Mouse (Mus musculus) lung, postnatal 4 days (tissue): Measurements from ENCODE around the gene Nufip2.

ENCODE experiments used
- DNase-seq, 2 experiments: peaks; one replicate each; pipeline ENCODE4 v3.0.0; 2021

Gene Nufip2

DNA sequence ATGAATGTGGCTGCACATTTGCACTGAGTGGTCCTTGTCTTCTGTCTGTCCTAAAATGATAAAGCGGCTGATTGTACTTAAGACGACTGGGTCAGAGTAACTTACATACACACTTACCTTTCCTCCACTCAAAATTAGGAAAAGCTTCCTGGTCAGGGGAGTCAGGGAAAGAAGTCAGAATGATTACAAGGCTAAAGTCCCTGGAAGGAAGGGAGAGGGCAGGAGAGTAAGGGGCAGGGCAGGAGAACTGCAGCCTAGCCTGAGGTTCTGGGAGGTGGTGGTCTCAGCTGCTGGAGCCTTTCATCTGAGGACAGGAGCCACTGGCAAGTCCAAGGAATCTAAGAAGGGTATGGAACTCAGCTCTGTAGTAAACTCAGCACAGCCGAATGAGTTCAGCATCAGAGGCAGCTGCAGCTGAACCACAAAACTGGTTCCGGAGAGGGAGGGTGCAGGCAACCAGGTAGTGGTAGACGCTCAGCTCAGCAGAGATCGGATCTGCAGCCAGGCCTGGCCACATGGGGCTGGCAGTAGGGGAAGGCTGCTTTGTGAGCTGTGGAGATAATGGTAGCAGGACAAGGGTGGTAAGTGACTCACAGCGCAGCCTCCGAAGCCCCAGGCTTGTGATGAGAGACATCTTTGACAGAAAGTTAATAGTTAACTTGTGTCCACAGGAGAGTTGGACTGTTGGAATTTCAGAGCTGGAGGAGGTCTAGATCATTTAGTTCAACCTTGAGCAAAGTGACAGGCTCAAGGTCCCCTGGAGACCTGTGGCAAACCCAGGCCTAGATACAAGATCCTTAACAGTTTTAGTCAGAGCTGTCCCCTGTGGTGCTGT is 86.1 kb downstream of the Nufip2 start:
- no peak for DNase-seq

DNA sequence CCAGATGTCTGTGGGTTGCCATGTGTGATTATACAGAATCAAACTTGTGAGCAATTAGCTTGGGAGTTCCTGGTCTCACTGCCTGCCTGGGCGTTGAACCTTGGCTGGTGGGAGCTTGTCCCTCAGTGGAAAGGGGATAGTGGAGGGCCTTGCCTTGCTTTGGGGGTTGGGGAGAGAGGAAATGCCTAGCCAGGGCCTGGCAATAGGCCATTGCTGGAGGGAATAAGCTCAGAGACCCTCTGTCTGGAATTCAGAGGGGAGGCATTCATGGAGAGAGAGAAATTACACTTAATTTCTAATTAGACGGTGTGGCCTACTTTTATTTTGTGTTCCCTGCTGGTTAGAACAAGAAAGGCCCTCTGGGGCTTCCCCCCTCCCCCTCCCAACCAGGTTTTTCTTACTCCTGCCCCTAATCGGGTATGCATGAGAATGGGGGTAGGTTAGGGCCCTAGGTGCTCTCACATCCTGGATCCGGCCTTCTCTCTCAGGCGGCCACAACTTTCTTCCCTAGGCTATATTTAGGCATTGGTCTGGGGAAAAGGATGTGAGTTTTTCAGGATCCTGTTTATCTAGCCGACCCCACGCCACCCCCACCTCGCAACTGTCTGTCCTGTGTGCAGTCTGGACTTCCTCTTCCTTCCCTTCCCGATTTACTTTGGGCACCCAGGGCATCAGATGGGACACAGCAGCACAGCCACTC is 89.9 kb downstream of the Nufip2 start:
- DNase-seq, result peak; percentile 58 to 76

DNA sequence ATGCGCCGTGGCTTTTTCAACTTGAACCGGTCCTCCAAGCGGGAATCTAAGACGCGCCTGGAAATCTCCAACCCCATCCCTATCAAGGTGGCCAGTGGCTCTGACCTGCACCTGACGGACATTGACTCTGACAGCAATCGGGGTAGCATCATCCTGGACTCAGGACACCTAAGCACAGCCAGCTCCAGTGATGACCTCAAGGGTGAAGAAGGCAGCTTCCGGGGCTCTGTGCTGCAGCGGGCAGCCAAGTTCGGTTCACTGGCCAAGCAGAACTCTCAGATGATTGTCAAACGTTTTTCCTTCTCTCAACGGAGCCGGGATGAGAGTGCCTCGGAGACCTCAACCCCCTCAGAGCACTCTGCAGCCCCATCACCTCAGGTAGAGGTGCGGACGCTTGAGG is 91.5 kb downstream of the Nufip2 start:
- DNase-seq, result no peak

DNA sequence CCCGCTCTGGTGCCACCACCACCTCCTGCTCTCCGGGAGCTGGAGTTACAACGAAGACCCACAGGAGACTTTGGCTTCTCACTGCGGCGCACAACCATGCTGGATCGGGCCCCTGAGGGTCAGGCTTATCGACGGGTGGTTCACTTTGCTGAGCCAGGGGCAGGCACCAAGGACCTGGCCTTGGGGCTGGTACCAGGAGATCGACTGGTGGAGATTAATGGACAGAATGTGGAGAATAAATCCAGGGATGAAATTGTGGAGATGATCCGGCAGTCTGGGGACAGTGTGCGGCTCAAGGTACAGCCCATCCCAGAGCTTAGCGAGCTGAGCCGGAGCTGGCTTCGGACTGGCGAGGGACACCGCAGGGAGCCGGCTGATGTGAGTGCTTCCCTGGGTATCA is 92.0 kb downstream of the Nufip2 start:
- no peak for DNase-seq

DNA sequence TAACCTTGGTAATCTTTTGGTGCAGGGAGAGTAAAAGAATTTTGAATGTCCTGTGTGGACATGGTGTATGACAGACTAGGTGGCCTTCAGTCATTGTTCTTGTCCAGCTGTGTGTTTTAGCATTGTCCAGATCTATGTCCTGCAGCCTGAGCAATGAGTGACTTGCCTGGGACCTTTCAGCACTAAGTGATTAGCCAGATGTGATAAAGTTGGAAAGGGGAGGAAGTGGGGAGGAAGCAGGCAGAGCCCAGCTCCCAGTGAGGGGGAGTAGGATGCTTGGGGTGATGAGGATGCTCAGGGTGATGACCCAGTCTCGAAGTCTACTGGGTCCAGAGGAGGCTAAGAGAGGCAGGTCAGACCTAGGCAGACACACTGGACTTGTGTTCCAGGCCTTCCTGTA is 93.3 kb downstream of the Nufip2 start:
- DNase-seq, result no peak

DNA sequence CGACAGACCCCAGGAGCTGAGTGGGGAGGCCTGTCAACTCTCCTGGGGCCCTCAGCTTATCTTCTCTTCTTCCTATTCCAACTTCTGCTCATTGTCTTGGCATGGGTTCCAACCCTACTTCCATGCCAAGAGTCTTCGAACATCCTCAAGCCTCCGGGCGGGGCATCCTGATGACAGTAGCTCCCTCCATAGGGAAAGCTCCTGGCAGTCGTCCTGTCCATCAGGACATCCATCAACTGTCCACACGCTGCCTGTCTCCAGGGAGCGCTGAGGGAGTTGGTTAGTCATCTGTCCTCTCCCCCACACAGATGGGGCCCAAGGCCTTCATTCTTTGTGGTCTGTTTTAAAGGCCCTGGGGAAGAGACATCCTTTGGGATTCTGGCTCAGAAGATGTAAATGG is 95.1 kb downstream of the Nufip2 start:
- peak; percentile 67 to 82 for DNase-seq

DNA sequence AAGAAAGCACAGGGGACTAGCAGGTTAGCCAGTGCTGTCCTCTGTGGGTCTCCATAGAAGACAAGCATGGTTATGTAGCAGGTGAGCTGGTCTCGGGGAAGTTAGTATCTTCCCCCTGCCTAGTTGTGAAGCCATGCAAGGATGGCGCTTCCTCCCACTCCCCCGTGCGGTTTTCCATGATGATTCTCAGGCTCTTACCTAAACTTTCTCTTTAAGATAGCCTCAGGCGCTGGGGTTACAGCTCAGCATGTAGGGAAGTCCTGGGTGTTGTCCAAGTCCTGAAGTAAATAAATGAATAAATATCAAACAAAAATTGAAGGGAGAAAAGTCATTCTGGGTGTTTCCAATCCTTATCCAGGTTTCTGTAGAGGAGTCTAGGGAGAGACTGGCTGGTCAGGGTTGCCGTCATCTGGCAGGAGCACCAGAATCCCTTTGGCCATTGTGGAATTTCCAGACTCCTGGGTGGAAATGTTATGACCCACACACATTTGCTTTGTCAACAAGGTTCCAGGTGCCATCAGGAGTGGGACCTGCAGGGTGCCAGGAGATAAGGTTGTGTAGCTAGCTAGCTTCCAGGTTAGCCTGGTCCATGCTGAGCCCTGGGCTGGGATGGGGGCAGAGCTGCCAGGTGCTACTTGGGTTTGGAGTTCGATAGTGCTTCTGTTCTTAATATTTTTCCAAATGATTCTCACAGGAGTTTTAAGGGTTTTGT is 96.3 kb downstream of the Nufip2 start:
- peak in 1 of 2 experiments; percentile 16 for DNase-seq

DNA sequence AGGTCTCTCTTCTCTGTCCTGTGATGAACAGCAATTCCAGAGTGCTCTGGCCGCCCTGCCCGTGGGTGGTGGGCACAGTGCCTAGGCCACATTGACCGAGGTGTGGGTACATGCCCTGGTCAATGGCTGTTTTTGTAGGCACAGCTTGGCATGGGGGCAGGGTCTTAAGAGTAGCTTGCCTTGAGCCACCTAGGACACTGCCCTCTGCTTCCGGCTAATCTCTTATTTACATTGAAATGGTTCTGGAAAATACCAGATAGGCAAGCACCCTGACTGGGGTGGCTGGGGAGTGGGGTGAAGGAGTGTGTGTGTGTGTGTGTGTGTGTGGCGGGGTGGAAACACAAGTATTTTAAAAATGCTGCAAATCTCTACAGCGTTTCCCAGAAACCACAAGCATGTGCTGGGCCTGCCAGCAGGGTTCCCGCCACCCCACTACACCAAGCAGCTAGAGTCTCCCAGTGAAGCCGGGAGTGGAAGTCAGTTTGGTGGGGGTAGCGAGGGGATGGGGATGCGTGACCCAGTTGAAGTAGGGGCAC is 97.3 kb downstream of the Nufip2 start:
- peak; percentile 52 to 74 for DNase-seq

DNA sequence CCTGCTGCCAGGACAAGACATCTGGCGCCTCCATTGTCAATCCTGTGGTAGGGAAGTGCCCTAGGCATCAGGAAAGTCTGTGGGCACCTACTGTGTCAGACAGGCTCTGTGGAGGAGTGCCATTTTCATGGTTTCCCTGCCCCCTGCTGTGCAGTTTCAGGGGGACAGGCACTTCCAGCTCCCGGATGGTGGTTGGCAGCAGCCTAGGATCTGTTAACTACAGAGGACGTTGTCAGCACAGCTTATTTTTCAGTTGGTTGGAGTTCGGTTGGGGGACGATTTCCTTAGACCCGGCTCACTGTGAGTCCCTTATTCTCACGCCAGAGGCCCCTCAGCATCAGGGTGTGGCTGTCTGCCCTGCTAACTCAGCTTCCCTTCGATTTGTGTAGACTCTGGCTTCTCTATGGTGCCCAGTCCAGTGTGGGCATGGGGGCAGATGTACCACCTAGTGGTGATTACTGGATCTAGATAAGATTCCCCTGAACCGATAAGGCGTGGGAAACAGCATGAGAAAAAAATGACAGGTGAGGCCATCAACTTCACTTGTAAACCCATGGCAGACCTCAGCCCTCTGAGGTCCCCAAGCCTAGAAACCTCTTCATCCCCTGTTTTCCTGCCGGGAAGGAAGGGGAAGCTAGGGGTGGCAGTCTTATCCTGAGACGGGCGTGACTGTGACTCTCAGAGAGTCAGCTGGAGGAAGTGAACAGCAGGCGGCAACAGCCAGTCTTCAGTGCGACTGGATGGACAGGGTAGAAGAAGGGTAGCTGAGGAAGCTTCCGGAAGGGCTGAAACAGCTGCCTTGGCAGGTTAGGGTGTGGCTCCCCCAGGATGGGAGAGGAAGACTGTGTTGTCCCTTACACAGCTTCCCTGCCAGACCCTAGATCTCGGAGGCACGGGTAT is 98.0 kb downstream of the Nufip2 start:
- DNase-seq, result peak; percentile 75 to 76

DNA sequence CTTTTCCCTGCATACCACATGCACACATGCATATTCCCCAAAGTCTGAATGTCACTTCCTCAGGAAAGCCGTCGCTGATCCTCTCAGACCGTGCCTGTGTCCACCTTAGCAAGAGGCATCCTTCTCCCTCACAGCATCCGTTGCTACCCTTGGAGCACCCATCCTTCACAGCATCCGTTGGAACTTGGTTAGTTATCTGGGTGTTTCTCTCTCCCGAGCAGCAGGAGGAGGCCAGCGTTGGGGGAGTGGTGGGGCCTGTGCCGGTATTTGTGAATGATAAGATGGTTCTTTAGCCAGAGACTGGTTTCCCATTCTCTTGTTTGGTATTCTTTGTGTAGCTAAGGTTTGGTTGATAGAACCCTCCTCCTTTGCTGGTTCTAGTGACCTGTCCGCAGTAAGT is 98.9 kb downstream of the Nufip2 start:
- DNase-seq, result peak in 1 of 2 experiments; percentile 18

DNA sequence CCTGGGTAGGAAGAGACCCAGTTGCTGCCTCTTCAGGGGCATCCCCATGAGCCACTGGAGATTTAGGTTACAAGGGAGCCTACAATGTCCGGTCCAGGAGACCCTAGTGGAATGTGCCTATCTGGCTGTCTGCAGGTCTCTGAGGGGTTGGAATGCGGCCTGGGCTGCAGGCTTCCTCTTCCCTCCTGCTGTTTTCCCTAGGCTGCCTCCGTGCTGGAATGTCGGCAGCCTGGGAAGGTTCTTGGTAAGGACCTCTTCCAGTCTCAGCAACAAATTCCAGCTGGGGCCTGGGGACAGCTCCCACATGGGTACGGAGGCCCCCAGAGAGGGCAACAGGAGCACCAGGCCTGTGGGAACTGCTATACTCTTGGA is 99.4 kb downstream of the Nufip2 start:
- peak in 1 of 2 experiments; percentile 56 for DNase-seq

DNA sequence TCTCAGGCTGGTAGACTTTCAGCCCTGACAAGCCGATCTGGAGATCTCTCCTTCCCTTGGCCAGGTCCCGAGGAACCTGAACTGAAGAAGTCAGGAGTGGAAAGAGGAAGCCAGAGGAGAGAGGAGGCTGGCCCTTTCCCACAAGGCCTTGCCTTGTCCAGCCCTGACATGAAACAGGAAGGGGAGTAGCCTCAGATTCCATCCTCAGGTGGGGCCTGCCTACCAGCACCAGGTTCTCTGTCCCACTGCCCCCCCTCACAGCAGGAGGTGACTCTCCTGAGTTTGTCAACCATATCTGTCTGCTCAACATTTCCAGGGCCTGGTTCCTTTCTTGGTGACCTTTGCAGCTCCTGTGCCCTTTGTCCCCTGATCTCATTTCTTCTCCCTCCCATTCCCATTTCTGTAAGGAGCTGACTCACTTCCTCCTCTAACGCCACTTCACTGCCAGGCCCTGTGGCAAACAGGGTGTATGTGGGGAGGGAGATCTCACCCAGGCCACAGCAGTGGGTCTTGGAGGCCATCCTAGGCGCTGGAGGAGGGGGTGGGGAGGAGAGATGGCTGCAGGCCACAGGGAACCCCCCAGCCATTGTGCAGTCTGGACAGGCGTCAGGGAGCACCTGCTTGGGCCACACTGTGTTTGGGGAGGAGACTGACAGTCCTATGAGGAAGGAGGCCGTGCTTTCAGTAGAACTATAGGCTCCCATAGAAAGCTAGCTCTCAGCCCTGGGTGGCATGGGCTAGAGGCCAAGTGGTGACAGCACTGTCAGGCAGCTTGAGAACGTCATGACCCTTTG is 100.0 kb downstream of the Nufip2 start:
- DNase-seq, result peak; percentile 68 to 71

DNA sequence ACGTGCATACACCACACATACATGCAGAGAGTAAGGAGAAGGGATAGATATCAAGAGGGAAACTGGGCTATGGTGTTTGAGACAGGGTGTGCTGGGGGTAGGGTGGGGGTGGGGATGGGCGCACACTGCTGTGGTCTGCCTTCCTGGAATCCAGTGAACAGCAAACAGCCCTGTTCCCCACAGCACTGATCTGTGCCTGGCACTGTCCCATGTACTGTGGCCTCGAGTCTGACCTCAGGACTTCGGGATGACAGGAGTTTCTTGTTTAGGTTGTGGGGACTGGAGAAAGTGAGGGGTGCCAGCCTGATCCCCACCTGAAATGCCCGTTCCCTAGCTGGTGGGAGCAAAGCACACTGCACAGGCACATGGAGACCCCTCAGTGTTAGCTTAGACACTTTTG is 101.8 kb downstream of the Nufip2 start, which contains the start of gene Gm10277:
Gm10277 (minus strand) TSS at position 41 of the 400 bp plus-strand sequence.
- peak in 1 of 2 experiments; percentile 15 for DNase-seq

DNA sequence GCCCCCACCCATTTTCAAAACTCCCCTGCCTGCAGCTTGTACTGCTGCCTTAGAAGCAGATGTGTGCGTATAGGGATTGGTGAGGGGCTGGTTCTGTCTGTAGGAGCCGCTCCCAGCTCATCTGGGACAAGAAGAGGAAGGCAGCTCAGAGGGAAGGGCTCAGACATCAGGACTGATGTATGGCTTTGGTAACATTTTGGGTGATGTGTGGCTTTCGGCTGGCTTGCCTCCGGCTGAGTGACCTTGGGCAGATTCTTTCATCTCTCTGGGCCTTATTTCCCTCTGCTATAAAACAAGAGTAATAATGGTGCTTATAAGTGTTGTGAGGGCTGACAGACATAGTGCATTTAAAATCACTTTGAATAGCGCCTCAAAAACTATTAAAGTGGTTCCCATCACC is 103.6 kb downstream of the Nufip2 start:
- peak in 1 of 2 experiments; percentile 10 for DNase-seq

DNA sequence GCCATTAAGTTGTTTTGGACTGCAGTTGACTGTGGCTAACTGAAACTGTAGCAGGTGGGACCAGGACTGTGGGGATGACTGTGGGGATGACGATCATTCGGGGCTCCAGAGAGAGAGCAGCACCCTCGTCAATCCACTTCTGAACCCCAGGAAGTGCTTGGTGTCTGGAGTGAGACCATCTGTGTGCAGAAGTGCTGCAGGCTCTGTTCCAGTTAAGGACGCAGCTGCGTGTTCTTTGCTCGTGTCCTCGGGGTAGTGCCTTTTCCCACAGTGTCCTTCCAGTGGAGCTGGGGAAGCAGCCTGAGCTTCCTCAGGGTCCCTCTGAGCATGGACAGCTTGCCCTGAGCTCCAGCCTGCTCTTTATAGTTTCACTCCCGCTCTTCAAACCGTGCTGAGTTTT is 104.3 kb downstream of the Nufip2 start:
- peak in 1 of 2 experiments; percentile 23 for DNase-seq

DNA sequence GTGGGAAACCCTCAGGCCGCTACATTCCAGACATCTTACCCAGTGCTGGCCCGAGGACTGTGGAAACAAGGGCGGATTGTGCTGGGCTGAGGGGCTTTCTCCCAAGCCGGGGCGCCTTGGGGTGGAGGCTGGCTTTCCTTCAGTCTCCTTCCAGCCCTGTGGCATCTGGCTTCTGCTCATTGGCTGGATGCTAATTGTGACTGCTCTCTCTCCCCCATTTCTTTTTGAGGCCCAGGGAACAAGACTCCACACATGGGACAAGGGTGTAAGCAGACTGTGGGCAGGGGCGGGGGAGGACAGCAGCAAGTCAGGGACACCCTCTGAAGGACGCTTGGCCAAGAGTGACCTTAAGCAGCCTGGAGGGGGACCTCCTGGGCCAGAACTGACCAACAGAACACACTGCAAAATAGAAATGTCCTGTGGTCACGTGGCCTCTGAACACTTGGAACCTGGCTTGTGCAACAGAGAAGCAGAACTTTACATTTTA is 105.3 kb downstream of the Nufip2 start:
- peak; percentile 24 to 34 for DNase-seq
